Mouse (Mus musculus): Measurements from ENCODE around the gene Esp38. TPM values are rescaled to one million over a fixed set of nuclear protein-coding genes. Genes with fewer than 3 reads are reported as not detected.
"Not testable (repeated sequence)": the region's sequence is repeated elsewhere in the genome, so short reads cannot be mapped to it uniquely, and the experiment has no call there.

Gene Esp38
- not detected for total RNA-seq (2021)

GRCm38 (mm10) chr17:39950220-39950619, at the start of gene Esp38:
TSS of gene Esp38 (plus strand) at chr17:39950520.
- intact Hi-C loops (cut with DNase I), result no loop called here
- no peak for DNase-seq (ENCODE audit: low spot score in 2 of 2)

- DNase-seq (ENCODE audit: low spot score in 2 of 2), result not testable (repeated sequence)
- intact Hi-C loops (cut with DNase I), result loop anchor here (10.0 kb wide), 1 partner anchor 992 kb away; no protein-coding TSS in a partner anchor
Observed at GRCm38 (mm10) chr17:39902928-39903545, 47.3 kb upstream of the Esp38 start.

Other genes starting within 250 kb of the Esp38 start
- gene AC192777.2, start 144.9 kb downstream of the Esp38 start, total RNA-seq (2021), result not detected

All from left cerebral cortex, postnatal 36 days (tissue).